Mouse (Mus musculus) midbrain, embryonic 15.5 days (tissue): ENCODE results near the gene Rbm39. TPM values are rescaled to one million over a fixed set of nuclear protein-coding genes. Genes with fewer than 3 reads are reported as not detected.

ENCODE experiments used
- ATAC-seq: fragments of 200-750 bp; cut with Nextera tagmentation; replicated peaks from 2 replicates; pipeline ENCODE4 v1.8.0; 2017; ENCODE audit warnings: moderate TSS enrichment
- H3K27ac ChIP-seq: fragments of 300-500 bp; sonication (generic); 2 replicates; pipeline ENCODE4 v1.5.1; 2015; ENCODE audit warnings: mild to moderate bottlenecking, inconsistent platforms
- H3K27me3 ChIP-seq: fragments of 300-500 bp; sonication (generic); replicated peaks from 2 replicates; pipeline ENCODE4 v1.6.1; 2015; ENCODE audit warnings: inconsistent platforms
- H3K36me3 ChIP-seq: fragments of 300-500 bp; sonication (generic); replicated peaks from 2 replicates; pipeline ENCODE4 v1.6.1; 2015; ENCODE audit warnings: inconsistent platforms
- H3K4me1 ChIP-seq: fragments of 300-500 bp; sonication (generic); 2 replicates; pipeline ENCODE4 v1.6.1; 2015; ENCODE audit warnings: inconsistent platforms
- H3K4me2 ChIP-seq: fragments of 300-500 bp; sonication (generic); 2 replicates; pipeline ENCODE4 v1.6.1; 2015; ENCODE audit warnings: inconsistent platforms, mild to moderate bottlenecking, moderate library complexity
- H3K4me3 ChIP-seq: fragments of 300-500 bp; sonication (generic); 2 replicates; pipeline ENCODE4 v1.5.1; 2015; ENCODE audit warnings: mild to moderate bottlenecking, inconsistent platforms
- H3K9ac ChIP-seq: fragments of 300-500 bp; sonication (generic); 2 replicates; pipeline ENCODE4 v1.6.1; 2015; ENCODE audit warnings: mild to moderate bottlenecking, inconsistent platforms
- H3K9me3 ChIP-seq: fragments of 300-500 bp; sonication (generic); 2 replicates; pipeline ENCODE4 v1.6.1; 2016; ENCODE audit warnings: inconsistent platforms
- WGBS: fragments of 180-500 bp; shearing (Covaris S2); methylation state at CpG from one replicate; pipeline ENCODE4 v1.1.7; 2015; ENCODE audit warnings: mixed read lengths; 5-methylcytosine and 5-hydroxymethylcytosine counted together
- polyA plus RNA-seq: library from polyadenylated mRNA; unstranded; fragments of >200 nt; fragmentation: Nextera tagmentation; extraction: Ambion mirVana; gene quantifications from 2 replicates; pipeline ENCODE4 v1.2.1, GENCODE M21; 2015

The Rbm39 gene
- polyA plus RNA-seq, 1 experiment from 2014 or later = 448 TPM

GRCm38 (mm10) chr2:156177651-156178050 lies 2.4 kb downstream of the Rbm39 start:
- no peak overlapping the region for H3K9ac ChIP-seq
- H3K4me1 ChIP-seq = peaks cover 40% of the 10 kb centered on the region
- no peak overlapping the region; the same call in 1 of the 2 replicates for H3K4me3 ChIP-seq
- H3K36me3 ChIP-seq = peaks cover 19% of the 10 kb centered on the region
- peak overlapping the region; percentile 68 for H3K4me2 ChIP-seq
- 70% methylated on average over 7 of the region's 7 CpGs for WGBS
- ATAC-seq = no peak
- H3K27ac ChIP-seq = no peak overlapping the region
- no peaks in the 10 kb centered on the region for H3K27me3 ChIP-seq
- no peaks in the 10 kb centered on the region for H3K9me3 ChIP-seq

DNA sequence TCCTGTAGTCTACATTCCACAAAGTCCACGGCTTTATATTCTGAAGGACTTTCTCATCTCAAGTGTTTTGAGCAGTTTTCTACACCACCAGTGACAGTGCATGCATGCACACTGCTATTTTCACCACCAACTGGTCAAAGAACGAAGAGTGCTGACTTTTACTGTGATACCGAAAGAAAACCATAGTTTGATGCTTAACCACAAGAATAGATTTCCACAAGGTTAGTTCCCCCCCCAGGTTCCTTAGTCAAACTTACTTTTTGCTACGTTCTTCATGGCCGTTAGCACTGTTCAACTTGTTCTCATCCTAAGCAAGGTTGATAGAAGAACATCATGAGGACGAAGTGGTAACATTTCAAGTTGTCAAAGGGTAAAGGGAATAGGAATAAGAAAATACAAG lies 3.0 kb downstream of the Rbm39 start:
- Histone ChIP-seq H3K36me3 (peaks cover 23% of the 10 kb centered on the region), H3K4me2 (no peak overlapping the region)

DNA sequence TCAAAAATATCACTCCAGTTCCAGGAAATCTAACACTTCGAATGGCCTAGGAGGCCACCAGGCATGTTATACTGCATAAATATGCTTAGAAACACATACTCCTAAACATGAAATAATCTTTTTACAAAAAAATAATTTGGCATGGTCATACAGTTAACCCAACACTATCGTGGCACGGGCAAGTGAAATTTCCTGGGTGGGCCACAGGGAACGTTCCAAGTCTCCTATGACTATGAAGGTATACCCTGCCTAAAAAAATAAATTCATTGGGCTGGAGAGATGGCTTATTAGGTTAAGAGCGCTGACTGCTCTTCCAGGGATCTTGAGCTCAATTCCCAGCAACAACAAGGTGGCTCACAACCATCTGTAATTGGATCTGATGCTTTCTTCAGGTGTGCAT lies 13.5 kb downstream of the Rbm39 start:
- Histone ChIP-seq H3K36me3 (peaks cover 58% of the 10 kb centered on the region), H3K27ac (no peak overlapping the region), H3K4me2 (no peak overlapping the region), H3K4me3 (no peak overlapping the region), H3K27me3 (no peaks in the 10 kb centered on the region), H3K4me1 (no peaks in the 10 kb centered on the region), H3K9ac (no peak overlapping the region), H3K9me3 (no peaks in the 10 kb centered on the region)
- whole genome bisulfite sequencing = 98% methylated on average over 5 of the region's 5 CpGs
- ATAC-seq = no peak

More for the DNA sequence above, 3.0 kb downstream of the Rbm39 start:
- 89% methylated on average over 6 of the region's 6 CpGs for WGBS
- no peaks in the 10 kb centered on the region for H3K27me3 ChIP-seq
- peaks cover 40% of the 10 kb centered on the region for H3K4me1 ChIP-seq
- no peaks in the 10 kb centered on the region for H3K9me3 ChIP-seq
- H3K27ac ChIP-seq = no peak overlapping the region
- H3K9ac ChIP-seq = no peak overlapping the region
- no peak for ATAC-seq
- no peak overlapping the region for H3K4me3 ChIP-seq

- WGBS = 98% methylated on average over 1 of the region's 1 CpGs
- Histone ChIP-seq H3K4me1 (no peaks in the 10 kb centered on the region), H3K9me3 (no peaks in the 10 kb centered on the region), H3K27me3 (no peaks in the 10 kb centered on the region), H3K4me2 (no peak overlapping the region), H3K4me3 (no peak overlapping the region), H3K27ac (no peak overlapping the region), H3K36me3 (peaks cover 58% of the 10 kb centered on the region), H3K9ac (no peak overlapping the region)
- no peak for ATAC-seq
These were observed 14.6 kb downstream of the Rbm39 start for GRCm38 (mm10) chr2:156165478-156165877.

DNA sequence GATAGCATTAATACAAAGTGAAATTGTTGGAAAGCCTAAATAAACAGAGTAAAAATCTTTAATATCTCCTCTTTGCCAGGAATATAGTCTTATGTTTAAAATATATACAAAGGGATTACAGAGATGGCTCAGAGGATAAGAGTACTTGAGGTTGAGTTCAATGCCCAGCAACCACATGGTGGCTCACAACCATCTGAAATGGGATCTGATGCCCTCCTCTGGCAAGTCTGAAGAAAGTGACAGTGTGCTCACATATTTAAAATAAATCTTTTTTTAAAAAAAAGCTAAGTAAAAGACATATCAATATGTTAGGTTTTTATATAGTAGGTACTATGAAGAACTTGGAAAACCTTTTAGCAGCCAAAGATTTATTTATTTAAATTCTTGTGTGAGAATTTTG lies 28.5 kb downstream of the Rbm39 start:
- Histone ChIP-seq H3K36me3 (peaks cover 49% of the 10 kb centered on the region), H3K4me3 (no peak overlapping the region), H3K9me3 (no peaks in the 10 kb centered on the region), H3K9ac (no peak overlapping the region), H3K4me1 (no peaks in the 10 kb centered on the region), H3K4me2 (no peak overlapping the region), H3K27me3 (no peaks in the 10 kb centered on the region), H3K27ac (no peak overlapping the region)
- ATAC-seq = no peak

GRCm38 (mm10) chr2:156147316-156147915 lies 32.6 kb downstream of the Rbm39 start:
- H3K27me3 ChIP-seq = no peaks in the 10 kb centered on the region
- ATAC-seq = no peak
- 90% methylated on average over 3 of the region's 3 CpGs for WGBS

GRCm38 (mm10) chr2:156146272-156146989 lies 33.6 kb downstream of the Rbm39 start:
- 62% methylated on average over 5 of the region's 5 CpGs for WGBS
- no peak overlapping the region for H3K4me3 ChIP-seq
- H3K4me2 ChIP-seq = no peak overlapping the region
- ATAC-seq = no peak
- peaks cover 19% of the 10 kb centered on the region for H3K4me1 ChIP-seq
- H3K9ac ChIP-seq = no peak overlapping the region
- H3K27me3 ChIP-seq = no peaks in the 10 kb centered on the region
- no peak overlapping the region for H3K27ac ChIP-seq
- H3K36me3 ChIP-seq = peaks cover 36% of the 10 kb centered on the region
- H3K9me3 ChIP-seq = no peaks in the 10 kb centered on the region

More at GRCm38 (mm10) chr2:156147316-156147915, 32.6 kb downstream of the Rbm39 start:
- Histone ChIP-seq H3K9me3 (no peaks in the 10 kb centered on the region), H3K27ac (no peak overlapping the region), H3K36me3 (peaks cover 36% of the 10 kb centered on the region), H3K4me3 (no peak overlapping the region), H3K9ac (no peak overlapping the region), H3K4me2 (no peak overlapping the region), H3K4me1 (peaks cover 19% of the 10 kb centered on the region)

GRCm38 (mm10) chr2:156145486-156146130 lies 34.4 kb downstream of the Rbm39 start:
- Histone ChIP-seq H3K27me3 (no peaks in the 10 kb centered on the region), H3K27ac (no peak overlapping the region), H3K9me3 (no peaks in the 10 kb centered on the region), H3K4me3 (no peak overlapping the region), H3K9ac (no peak overlapping the region), H3K4me1 (peaks cover 19% of the 10 kb centered on the region), H3K4me2 (peak overlapping the region; percentile 72), H3K36me3 (peaks cover 36% of the 10 kb centered on the region)
- 66% methylated on average over 11 of the region's 11 CpGs for WGBS
- ATAC-seq = no peak

GRCm38 (mm10) chr2:156143953-156144724 lies 35.9 kb downstream of the Rbm39 start, which contains the start of the genes Romo1 and Nfs1:
TSS of gene Romo1 (plus strand) at chr2:156144039.
TSS of gene Nfs1 (minus strand) at chr2:156144186.
- Histone ChIP-seq H3K27me3 (no peaks in the 10 kb centered on the region), H3K9me3 (no peaks in the 10 kb centered on the region), H3K4me3 (peak within 1 kb of the TSS; percentile 82), H3K9ac (peak within 1 kb of the TSS; percentile 76), H3K4me1 (peaks cover 19% of the 10 kb centered on the region), H3K36me3 (peaks cover 26% of the 10 kb centered on the region), H3K4me2 (peak within 1 kb of the TSS; percentile 72), H3K27ac (peak within 1 kb of the TSS; percentile 92)
- ATAC-seq = peak; percentile 99
- WGBS = under 1% methylated on average over 70 of the region's 70 CpGs

GRCm38 (mm10) chr2:156143367-156143766 lies 36.7 kb downstream of the Rbm39 start:
- no peak for ATAC-seq

DNA sequence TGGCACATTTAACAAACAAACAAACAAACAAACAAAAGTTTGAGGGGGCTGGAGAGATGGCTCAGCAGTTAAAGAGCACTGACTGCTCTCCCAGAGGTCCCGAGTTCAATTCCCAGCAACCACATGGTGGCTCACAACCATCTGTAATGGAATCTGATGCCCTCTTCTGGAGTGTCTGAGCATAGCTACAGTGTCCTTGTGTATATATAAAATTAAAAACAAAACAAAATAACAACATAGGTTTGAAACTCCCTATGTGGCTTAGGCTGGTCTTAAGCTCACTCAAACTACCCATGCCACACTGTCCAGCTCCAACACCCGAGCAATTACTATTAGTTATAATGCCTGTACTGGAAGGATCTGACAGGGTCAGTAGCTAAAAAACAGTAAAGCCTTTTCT lies 37.2 kb downstream of the Rbm39 start:
- Histone ChIP-seq H3K27me3 (no peaks in the 10 kb centered on the region), H3K9ac (peak overlapping the region; percentile 76; the same call in 1 of the 2 replicates), H3K27ac (peak overlapping the region; percentile 92; the same call in 1 of the 2 replicates), H3K4me2 (peak overlapping the region; percentile 72), H3K4me1 (peaks cover 19% of the 10 kb centered on the region), H3K9me3 (no peaks in the 10 kb centered on the region), H3K36me3 (peaks cover 15% of the 10 kb centered on the region), H3K4me3 (peak overlapping the region; percentile 82)
- no peak for ATAC-seq
- 77% methylated on average over 2 of the region's 2 CpGs for WGBS

More at GRCm38 (mm10) chr2:156143367-156143766, 36.7 kb downstream of the Rbm39 start:
- Histone ChIP-seq H3K4me3 (peak overlapping the region; percentile 82), H3K9ac (peak overlapping the region; percentile 76), H3K27ac (peak overlapping the region; percentile 92), H3K9me3 (no peaks in the 10 kb centered on the region), H3K4me1 (peaks cover 19% of the 10 kb centered on the region), H3K27me3 (no peaks in the 10 kb centered on the region), H3K4me2 (peak overlapping the region; percentile 72), H3K36me3 (peaks cover 20% of the 10 kb centered on the region)
- 2% methylated on average over 16 of the region's 16 CpGs for WGBS

DNA sequence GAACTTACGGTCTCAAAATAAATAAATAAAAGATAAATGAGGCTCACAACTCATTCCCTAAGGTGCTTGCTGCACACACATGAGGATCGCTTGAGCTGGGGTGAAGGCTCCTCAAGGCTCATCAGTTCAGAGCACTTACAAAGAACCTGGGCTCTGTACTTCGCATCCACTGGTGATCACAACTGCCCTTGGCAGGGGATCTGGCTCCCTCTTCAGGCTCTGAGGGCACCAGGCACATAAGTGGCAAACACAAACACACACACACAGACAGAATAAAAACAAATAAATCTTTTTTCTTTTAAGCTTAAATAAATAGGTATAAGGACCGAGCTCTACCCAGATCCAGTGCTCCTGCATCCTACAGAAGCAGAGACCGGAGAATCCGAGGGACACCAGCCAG lies 44.3 kb downstream of the Rbm39 start:
- no peaks in the 10 kb centered on the region for H3K27me3 ChIP-seq
- peaks cover 11% of the 10 kb centered on the region; the same call in 1 of the 2 replicates for H3K36me3 ChIP-seq

More for the DNA sequence above, 44.3 kb downstream of the Rbm39 start:
- Histone ChIP-seq H3K4me2 (no peak overlapping the region), H3K9ac (no peak overlapping the region), H3K27ac (no peak overlapping the region), H3K4me3 (no peak overlapping the region), H3K9me3 (no peaks in the 10 kb centered on the region), H3K4me1 (no peaks in the 10 kb centered on the region)
- WGBS = 91% methylated on average over 6 of the region's 6 CpGs
- no peak for ATAC-seq
